Mouse (Mus musculus) inflammation-experienced regulatory T-cells (primary cell): ENCODE measurements around the gene Atl1. TPM values are rescaled to one million over a fixed set of nuclear protein-coding genes. Genes with fewer than 3 reads are reported as not detected.

Experiments used
- polyA plus RNA-seq, 2 experiments: library from polyadenylated mRNA; unstranded; fragments of 100-300 nt; shearing (Covaris generic); gene quantifications; one replicate each; pipeline ENCODE4 v1.2.1; 2017

The Atl1 gene
- 1 to 10 TPM; 1.1 to 1.3 TPM for polyA plus RNA-seq

DNA sequence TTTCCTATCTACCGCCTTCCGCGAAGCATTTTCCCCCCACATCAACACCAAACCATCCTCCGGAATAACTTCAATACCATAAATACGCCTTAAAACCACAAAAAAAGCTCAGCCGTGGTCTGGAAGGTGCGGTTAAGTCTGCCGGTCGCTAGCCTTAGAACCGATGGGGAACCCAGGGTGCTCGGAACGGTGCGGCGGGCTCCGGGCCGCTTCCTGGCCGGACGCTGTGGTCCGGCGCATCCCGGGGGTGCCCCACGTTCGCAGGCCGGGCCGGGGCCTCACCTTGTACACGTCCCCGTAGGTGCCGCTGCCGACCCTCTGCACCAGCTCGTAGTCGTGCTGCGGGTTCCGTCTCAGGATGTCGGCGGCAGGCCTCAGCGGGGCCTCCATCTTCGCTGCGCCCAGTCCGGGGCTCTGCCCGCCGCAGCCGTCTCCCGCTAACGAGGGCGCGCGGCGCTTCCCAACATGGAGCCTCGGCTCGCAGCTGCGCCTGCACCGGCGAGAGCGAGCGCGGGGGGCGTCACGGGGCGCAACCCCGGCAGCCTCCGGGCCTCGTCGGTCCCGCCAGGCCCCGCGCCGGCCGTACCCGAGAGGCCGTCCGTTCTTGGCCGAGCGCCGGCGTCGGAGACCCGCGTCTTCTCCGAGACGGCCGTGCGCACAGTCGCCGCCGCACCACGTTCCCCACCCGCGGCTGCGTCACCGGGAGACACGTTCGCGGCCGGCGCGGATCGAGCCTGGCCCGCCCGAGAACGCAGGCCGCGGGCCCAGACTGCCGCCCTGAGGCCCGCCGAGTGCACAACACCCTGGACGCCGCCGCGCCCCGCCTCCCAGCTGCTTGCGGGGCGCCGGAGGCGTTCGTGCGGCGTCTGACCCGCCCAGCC, at the start of gene Atl1, which contains the start of gene Map4k5:
Atl1 (plus strand) TSS at position 244 of the 881 bp plus-strand sequence.
Map4k5 (minus strand) TSS at position 830 of the 881 bp plus-strand sequence.

GRCm38 (mm10) chr12:69986786-69987497, 94.5 kb downstream of the Atl1 start, which contains the start of gene Sav1:
Gene Sav1, minus strand, starts transcription at chr12:69987002.

Other genes starting within 250 kb of the Atl1 start
- 10 to 100 TPM; 19.9 to 22.7 TPM for gene Sos2, start 210.8 kb upstream of the Atl1 start, polyA plus RNA-seq
- gene L2hgdh, start 167.7 kb upstream of the Atl1 start, polyA plus RNA-seq = 10 to 100 TPM in 1 of 2 experiments, 1 to 10 TPM in 1; 5.4 to 11.4 TPM
- gene Atp5s, start 167.7 kb upstream of the Atl1 start, polyA plus RNA-seq = 10 to 100 TPM; 18.8 to 24.8 TPM
- gene Cdkl1, start 101.3 kb upstream of the Atl1 start, polyA plus RNA-seq = not detected
- gene Map4k5, start 586 bp downstream of the Atl1 start, polyA plus RNA-seq = 10 to 100 TPM in 1 of 2 experiments, 1 to 10 TPM in 1; 5.6 to 10.0 TPM
- gene Sav1, start 94.4 kb downstream of the Atl1 start, polyA plus RNA-seq = 1 to 10 TPM; 7.7 to 9.1 TPM
- gene Nin, start 221.1 kb downstream of the Atl1 start, polyA plus RNA-seq = 10 to 100 TPM; 41.3 to 41.6 TPM